Mouse (Mus musculus) heart, postnatal 0 days (tissue): ENCODE data around the gene Dync1li1. TPM values are rescaled to one million over a fixed set of nuclear protein-coding genes. Genes with fewer than 3 reads are reported as not detected.
A peak's percentile ranks its signal among the peaks of the same experiment; 100 is the strongest.

Source experiments
- ATAC-seq: fragments of 200-750 bp; cut with Nextera tagmentation; 2 replicates; pipeline ENCODE4 v1.8.0; 2017; ENCODE audit warnings: low read depth, moderate number of reproducible peaks, moderate library complexity; ENCODE audit not compliant: insufficient read depth
- DNase-seq: peaks from one replicate; pipeline ENCODE4 v3.0.0-alpha.2; 2016; ENCODE audit warnings: low spot score
- H3K27ac ChIP-seq: fragments of 300-500 bp; sonication (generic); 2 replicates; pipeline ENCODE4 v1.5.1; 2014; ENCODE audit warnings: low read depth, mild to moderate bottlenecking
- H3K27me3 ChIP-seq: fragments of 300-500 bp; sonication (generic); 2 replicates; pipeline ENCODE4 v1.6.1; 2014; ENCODE audit warnings: low read length, mixed read lengths; ENCODE audit not compliant: control insufficient read depth, insufficient read depth
- H3K36me3 ChIP-seq: fragments of 300-500 bp; sonication (generic); replicated peaks from 2 replicates; pipeline ENCODE4 v1.6.1; 2014; ENCODE audit warnings: low read length, mixed read lengths; ENCODE audit not compliant: control insufficient read depth, insufficient read depth
- H3K4me1 ChIP-seq: fragments of 300-500 bp; sonication (generic); 2 replicates; pipeline ENCODE4 v1.6.1; 2014; ENCODE audit warnings: antibody characterized with exemption; ENCODE audit not compliant: control insufficient read depth, insufficient read depth
- H3K4me2 ChIP-seq: fragments of 300-500 bp; sonication (generic); 2 replicates; pipeline ENCODE4 v1.6.1; 2014; ENCODE audit warnings: low read depth, mild to moderate bottlenecking, low read length, moderate library complexity
- H3K4me3 ChIP-seq: fragments of 300-500 bp; sonication (generic); 2 replicates; pipeline ENCODE4 v1.5.1; 2014; ENCODE audit warnings: low read depth, low read length
- H3K9ac ChIP-seq: fragments of 300-500 bp; sonication (generic); replicated peaks from 2 replicates; pipeline ENCODE4 v1.6.1; 2014; ENCODE audit warnings: low read depth, low read length, mixed read lengths
- H3K9me3 ChIP-seq: fragments of 300-500 bp; sonication (generic); replicated peaks from 2 replicates; pipeline ENCODE4 v1.6.1; 2016; ENCODE audit warnings: low read length; ENCODE audit not compliant: control insufficient read depth
- CTCF ChIP-seq: IDR thresholded peaks from 2 replicates; pipeline ENCODE4 v1.5.1; 2016; ENCODE audit warnings: antibody characterized with exemption, control low read depth, low read depth
- EP300 ChIP-seq: IDR thresholded peaks from 2 replicates; pipeline ENCODE4 v1.6.1; 2016; ENCODE audit warnings: antibody characterized with exemption, low read depth
- WGBS: fragments of 180-500 bp; shearing (Covaris S2); extraction: QIAGEN DNeasy Blood & Tissue Kit; methylation state at CpG from one replicate; pipeline ENCODE4 v1.1.7; 2014; 5-methylcytosine and 5-hydroxymethylcytosine counted together
- polyA plus RNA-seq: library from polyadenylated mRNA; unstranded; fragments of >200 nt; fragmentation: Nextera tagmentation; extraction: Ambion mirVana; gene quantifications from 2 replicates; pipeline ENCODE4 v1.2.1, GENCODE M21; 2015
- total RNA-seq: library from RNA; depleted of rRNA; stranded (reverse); fragments of >200 nt; gene quantifications from 2 replicates; pipeline ENCODE4 v1.2.3, GENCODE M21; 2014; ENCODE audit warnings: low replicate concordance

The Dync1li1 gene
- total and polyA plus RNA-seq, 2 experiments from 2014 or later = 75.2 to 84.0 TPM

GRCm38 (mm10) chr9:114656701-114657100 lies 31.9 kb upstream of the Dync1li1 start:
- 74% methylated on average over 3 of the region's 3 CpGs for WGBS
- Histone ChIP-seq H3K27me3 (no peaks in the 10 kb centered on the region), H3K9ac (no peak overlapping the region), H3K4me2 (no peak overlapping the region), H3K4me1 (no peaks in the 10 kb centered on the region), H3K36me3 (no peaks in the 10 kb centered on the region), H3K4me3 (no peak overlapping the region), H3K27ac (no peak overlapping the region), H3K9me3 (no peaks in the 10 kb centered on the region)
- ATAC-seq = no peak
- no peak for DNase-seq
- TF ChIP-seq EP300 (no peak), CTCF (no peak)

DNA sequence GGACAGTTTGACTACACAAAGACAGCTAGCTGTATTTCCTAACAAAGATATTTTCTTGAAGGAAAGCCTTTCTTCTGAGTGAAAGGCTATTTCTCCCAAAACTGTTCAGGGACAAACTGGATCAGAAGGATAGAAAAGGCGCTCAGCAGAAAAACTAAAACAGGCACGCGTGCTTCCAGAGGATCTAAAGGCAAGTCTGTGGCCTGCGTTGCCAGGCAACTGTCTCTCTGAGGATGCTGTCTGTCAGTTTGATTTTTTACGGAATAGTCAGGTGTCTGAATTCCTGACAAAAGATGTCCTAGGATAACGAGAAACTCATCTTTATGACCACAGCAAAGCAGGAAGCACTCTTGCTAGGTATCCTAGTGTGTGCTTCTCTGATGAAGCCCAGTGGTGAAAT lies 28.1 kb upstream of the Dync1li1 start:
- no peak overlapping the region for H3K9ac ChIP-seq
- no peak overlapping the region for H3K4me2 ChIP-seq
- H3K27me3 ChIP-seq = no peaks in the 10 kb centered on the region
- DNase-seq (no peak), ATAC-seq (no peak)
- H3K36me3 ChIP-seq = no peaks in the 10 kb centered on the region
- 86% methylated on average over 6 of the region's 6 CpGs for WGBS
- H3K27ac ChIP-seq = no peak overlapping the region
- H3K4me3 ChIP-seq = no peak overlapping the region
- TF ChIP-seq EP300 (no peak), CTCF (no peak)
- no peaks in the 10 kb centered on the region for H3K9me3 ChIP-seq
- H3K4me1 ChIP-seq = no peaks in the 10 kb centered on the region

GRCm38 (mm10) chr9:114660983-114661382 lies 27.6 kb upstream of the Dync1li1 start:
- WGBS = 74% methylated on average over 6 of the region's 6 CpGs
- DNase-seq (no peak), ATAC-seq (no peak)
- Histone ChIP-seq H3K9me3 (no peaks in the 10 kb centered on the region), H3K4me2 (no peak overlapping the region), H3K27ac (no peak overlapping the region), H3K4me1 (no peaks in the 10 kb centered on the region), H3K4me3 (no peak overlapping the region), H3K36me3 (no peaks in the 10 kb centered on the region), H3K9ac (no peak overlapping the region), H3K27me3 (no peaks in the 10 kb centered on the region)
- TF ChIP-seq CTCF (no peak), EP300 (no peak)

DNA sequence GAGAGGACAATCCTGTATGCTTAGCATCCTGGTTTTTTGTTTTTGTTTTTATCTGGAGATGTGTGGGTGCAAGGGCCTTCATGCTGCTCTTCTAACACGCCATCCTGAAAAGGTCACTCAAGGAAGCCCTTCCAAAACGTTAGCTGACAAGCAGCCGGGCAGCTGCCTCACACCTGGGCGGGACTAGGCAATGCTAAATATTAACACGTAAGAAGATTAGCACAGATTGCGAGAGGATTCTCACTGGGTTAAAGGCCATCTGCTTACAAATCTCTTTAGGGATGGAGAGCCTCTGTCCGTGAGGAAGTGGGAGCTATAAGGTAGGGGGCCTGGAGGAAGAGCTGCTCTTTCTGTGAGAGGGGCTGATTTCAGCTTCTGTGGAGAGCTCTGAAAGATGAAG lies 26.6 kb upstream of the Dync1li1 start:
- no peak overlapping the region for H3K27ac ChIP-seq
- ATAC-seq (no peak), DNase-seq (no peak)
- 41% methylated on average over 7 of the region's 7 CpGs for WGBS
- no peaks in the 10 kb centered on the region; the same call in 1 of the 2 replicates for H3K4me1 ChIP-seq
- no peaks in the 10 kb centered on the region for H3K27me3 ChIP-seq
- no peak overlapping the region for H3K4me3 ChIP-seq
- H3K9ac ChIP-seq = no peak overlapping the region
- H3K4me2 ChIP-seq = no peak overlapping the region
- H3K9me3 ChIP-seq = no peaks in the 10 kb centered on the region
- no peaks in the 10 kb centered on the region for H3K36me3 ChIP-seq
- TF ChIP-seq EP300 (no peak), CTCF (no peak)

- Histone ChIP-seq H3K9ac (no peak overlapping the region), H3K4me2 (no peak overlapping the region), H3K36me3 (no peaks in the 10 kb centered on the region), H3K4me3 (no peak overlapping the region), H3K27ac (peak overlapping the region; percentile 83), H3K9me3 (no peaks in the 10 kb centered on the region), H3K4me1 (peaks cover 13% of the 10 kb centered on the region; the same call in 1 of the 2 replicates), H3K27me3 (no peaks in the 10 kb centered on the region)
- no peak for TF ChIP-seq EP300
- no peak for TF ChIP-seq CTCF
- ATAC-seq (no peak), DNase-seq (no peak)
- 79% methylated on average over 11 of the region's 11 CpGs for WGBS
Measured at GRCm38 (mm10) chr9:114663782-114664181, 24.8 kb upstream of the Dync1li1 start.

DNA sequence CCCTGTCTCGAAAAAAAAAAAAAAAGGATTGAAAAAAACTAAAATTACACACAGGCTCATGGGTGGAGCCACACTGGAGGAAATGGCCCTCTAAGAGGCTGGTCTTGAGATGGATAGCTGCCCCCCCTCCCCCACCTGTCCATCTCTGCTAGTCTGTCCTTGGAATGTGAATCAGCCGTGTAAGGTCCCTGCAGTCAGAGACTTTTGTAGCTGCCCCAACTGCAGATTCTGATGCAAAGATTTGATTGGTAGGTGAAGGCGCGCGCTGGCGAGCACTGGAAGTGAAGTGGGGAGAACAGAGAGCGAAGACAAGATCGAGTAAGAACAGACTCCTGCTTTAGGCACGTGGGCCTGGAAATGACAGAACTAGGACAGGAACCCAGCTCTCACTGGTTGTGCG lies 21.7 kb upstream of the Dync1li1 start:
- WGBS = 78% methylated on average over 10 of the region's 10 CpGs

More for the DNA sequence above, 21.7 kb upstream of the Dync1li1 start:
- H3K36me3 ChIP-seq = no peaks in the 10 kb centered on the region
- H3K27me3 ChIP-seq = no peaks in the 10 kb centered on the region
- no peak for TF ChIP-seq EP300
- no peak for TF ChIP-seq CTCF
- H3K9me3 ChIP-seq = no peaks in the 10 kb centered on the region
- no peak overlapping the region for H3K4me3 ChIP-seq
- DNase-seq (no peak), ATAC-seq (no peak)
- no peak overlapping the region for H3K9ac ChIP-seq
- H3K4me2 ChIP-seq = no peak overlapping the region
- peak overlapping the region; percentile 88 for H3K27ac ChIP-seq
- peaks cover 22% of the 10 kb centered on the region; the same call in 1 of the 2 replicates for H3K4me1 ChIP-seq
